Mouse (Mus musculus) intestine, embryonic 14.5 days (tissue): ENCODE results near the gene Rundc3b. TPM values are rescaled to one million over a fixed set of nuclear protein-coding genes. Genes with fewer than 3 reads are reported as not detected.

Source experiments
- ATAC-seq: fragments of 200-750 bp; cut with Nextera tagmentation; replicated peaks from 2 replicates; pipeline ENCODE4 v1.8.0; 2017; ENCODE audit warnings: low read depth, moderate number of reproducible peaks, moderate TSS enrichment, moderate library complexity; ENCODE audit not compliant: low FRiP score, low TSS enrichment
- DNase-seq: peaks from one replicate; pipeline ENCODE4 v3.0.0-alpha.2; 2018; ENCODE audit warnings: low spot score
- H3K27ac ChIP-seq: fragments of 300-500 bp; sonication (generic); 2 replicates; pipeline ENCODE4 v1.5.1; 2014; ENCODE audit warnings: low read depth, mild to moderate bottlenecking, control low read depth
- H3K27me3 ChIP-seq: fragments of 300-500 bp; sonication (generic); replicated peaks from 2 replicates; pipeline ENCODE4 v1.6.1; 2014; ENCODE audit warnings: low read length, control low read depth; ENCODE audit not compliant: control insufficient read depth, insufficient read depth
- H3K36me3 ChIP-seq: fragments of 300-500 bp; sonication (generic); 2 replicates; pipeline ENCODE4 v1.6.1; 2014; ENCODE audit warnings: low read length, control low read depth; ENCODE audit not compliant: control insufficient read depth, insufficient read depth
- H3K4me1 ChIP-seq: fragments of 300-500 bp; sonication (generic); replicated peaks from 2 replicates; pipeline ENCODE4 v1.6.1; 2014; ENCODE audit warnings: low read length, control low read depth, mixed read lengths; ENCODE audit not compliant: control insufficient read depth, insufficient read depth
- H3K4me2 ChIP-seq: fragments of 300-500 bp; sonication (generic); 2 replicates; pipeline ENCODE4 v1.6.1; 2014; ENCODE audit warnings: low read length
- H3K4me3 ChIP-seq: fragments of 300-500 bp; sonication (generic); 2 replicates; pipeline ENCODE4 v1.5.1; 2014; ENCODE audit warnings: low read depth, low read length, control low read depth, mixed read lengths
- H3K9ac ChIP-seq: fragments of 300-500 bp; sonication (generic); 2 replicates; pipeline ENCODE4 v1.6.1; 2014; ENCODE audit warnings: mild to moderate bottlenecking, low read length
- H3K9me3 ChIP-seq: fragments of 300-500 bp; sonication (generic); 2 replicates; pipeline ENCODE4 v1.6.1; 2016; ENCODE audit warnings: low read length, control low read depth; ENCODE audit not compliant: control insufficient read depth
- WGBS: fragments of 180-500 bp; shearing (Covaris S2); extraction: QIAGEN DNeasy Blood & Tissue Kit; methylation state at CpG from one replicate; pipeline ENCODE4 v1.1.7; 2014; 5-methylcytosine and 5-hydroxymethylcytosine counted together
- polyA plus RNA-seq: library from polyadenylated mRNA; unstranded; fragments of >200 nt; fragmentation: Nextera tagmentation; extraction: Ambion mirVana; gene quantifications from 2 replicates; pipeline ENCODE4 v1.2.1, GENCODE M21; 2014

The Rundc3b gene
- 8.6 and 9.1 TPM in 2 replicates for polyA plus RNA-seq

DNA sequence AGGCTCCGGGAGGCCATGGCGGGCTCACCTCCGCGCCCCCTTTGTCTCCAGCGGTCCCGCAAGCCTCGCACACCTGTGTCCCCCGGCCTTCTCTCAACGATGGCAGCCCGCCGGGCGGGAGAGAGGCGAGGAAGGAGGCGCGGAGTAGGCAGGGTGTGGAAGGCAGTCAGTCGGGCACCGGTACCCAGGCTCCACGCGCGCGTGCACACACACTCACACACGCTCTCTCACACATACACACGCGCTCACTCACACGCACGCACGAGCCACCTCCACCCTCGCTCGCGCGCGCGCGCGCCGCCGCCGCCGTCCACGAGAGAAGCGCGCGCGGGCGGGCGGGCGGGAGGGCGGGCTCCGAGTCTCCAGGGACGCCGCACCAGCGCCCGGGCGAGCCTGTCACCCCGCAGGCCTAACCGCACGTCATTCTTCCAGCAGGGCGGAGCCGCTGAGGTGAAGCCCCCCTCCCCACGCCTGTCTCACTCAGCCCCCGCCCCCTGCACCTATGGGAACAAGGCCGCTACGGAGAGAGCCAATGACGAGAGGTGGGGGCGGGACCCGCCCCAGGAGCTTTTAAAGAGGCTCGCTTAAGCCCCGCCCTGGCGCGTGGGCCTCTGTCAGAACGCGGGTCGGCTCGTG lies at the start of gene Rundc3b:
TSS of gene Rundc3b (minus strand) at position 357 of the 636 bp plus-strand sequence.
- H3K4me1 ChIP-seq = no peaks in the 10 kb centered on the region
- no peaks in the 10 kb centered on the region for H3K36me3 ChIP-seq
- H3K27ac ChIP-seq = peak within 1 kb of the TSS; percentile 36
- no peaks in the 10 kb centered on the region for H3K9me3 ChIP-seq
- under 1% methylated on average over 53 of the region's 74 CpGs for WGBS
- peak within 1 kb of the TSS; percentile 75 for H3K4me3 ChIP-seq
- H3K27me3 ChIP-seq = no peaks in the 10 kb centered on the region
- peak within 1 kb of the TSS; percentile 66 for H3K9ac ChIP-seq
- peak within 1 kb of the TSS; percentile 83 for H3K4me2 ChIP-seq
- DNase-seq (peak; percentile 91), ATAC-seq (peak; percentile 100)

DNA sequence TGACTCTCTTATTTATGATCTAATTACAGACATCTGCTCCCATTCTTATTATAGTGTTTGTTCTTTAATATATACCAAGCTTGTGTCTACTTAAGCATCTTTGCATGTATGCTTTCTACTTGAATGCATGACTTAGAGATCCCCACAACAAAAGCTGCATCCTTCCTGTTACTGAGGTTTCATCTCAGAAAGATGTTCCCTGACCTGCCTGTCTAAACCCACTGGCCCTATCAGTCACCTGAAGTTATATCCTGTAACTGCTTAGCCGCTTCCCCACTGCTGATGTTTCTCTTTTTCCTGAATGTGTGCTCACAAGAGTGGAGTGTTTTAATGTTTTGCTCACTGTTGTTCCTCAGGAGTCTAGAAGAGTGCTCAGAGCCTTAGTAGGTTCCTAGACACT lies 46.9 kb upstream of the Rundc3b start:
- Histone ChIP-seq H3K27ac (no peak overlapping the region), H3K9ac (no peak overlapping the region), H3K36me3 (no peaks in the 10 kb centered on the region), H3K27me3 (no peaks in the 10 kb centered on the region), H3K4me3 (no peak overlapping the region), H3K9me3 (no peaks in the 10 kb centered on the region), H3K4me2 (no peak overlapping the region), H3K4me1 (no peaks in the 10 kb centered on the region)
- DNase-seq (no peak), ATAC-seq (no peak)
- 91% methylated on average over 1 of the region's 1 CpGs for WGBS

DNA sequence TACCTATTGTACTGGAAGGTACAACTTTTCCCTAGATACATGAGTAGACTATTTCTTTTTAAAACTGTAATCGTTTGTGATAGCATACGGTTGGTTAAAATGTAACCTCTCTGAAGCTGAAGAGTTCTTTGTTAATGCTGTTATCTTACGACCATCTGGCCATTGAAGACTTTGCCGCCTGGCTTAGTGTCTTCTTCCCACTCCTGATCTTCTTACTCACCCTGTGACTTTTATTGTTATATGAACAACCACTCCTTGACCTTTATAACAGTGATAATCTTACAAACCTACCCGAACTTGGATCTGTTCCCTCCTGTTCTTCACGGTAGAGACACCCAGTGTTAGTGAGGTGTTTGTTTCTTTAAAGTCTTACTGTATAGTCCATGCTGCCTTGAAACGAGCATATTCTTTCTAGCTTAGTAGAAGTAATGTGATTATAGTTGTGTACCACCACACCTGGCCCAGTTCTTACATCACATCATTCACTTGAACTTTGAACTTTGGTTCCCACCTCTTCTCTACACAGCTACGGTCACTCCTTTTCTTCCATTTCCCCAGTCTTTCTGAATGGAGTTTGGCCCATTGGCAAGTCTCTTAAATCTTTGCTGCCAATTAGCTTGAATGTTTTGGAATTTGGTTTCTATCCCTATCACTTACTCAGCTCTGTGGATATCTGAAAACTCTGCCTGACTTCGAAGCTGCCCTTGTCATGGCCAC lies 45.2 kb upstream of the Rundc3b start:
- no peak overlapping the region for H3K4me3 ChIP-seq
- DNase-seq = no peak
- whole genome bisulfite sequencing = 69% methylated on average over 9 of the region's 9 CpGs
- no peaks in the 10 kb centered on the region for H3K4me1 ChIP-seq
- ATAC-seq = peak; percentile 54
- no peaks in the 10 kb centered on the region for H3K27me3 ChIP-seq
- no peak overlapping the region for H3K27ac ChIP-seq
- no peaks in the 10 kb centered on the region for H3K9me3 ChIP-seq
- H3K4me2 ChIP-seq = no peak overlapping the region
- no peaks in the 10 kb centered on the region for H3K36me3 ChIP-seq
- no peak overlapping the region for H3K9ac ChIP-seq

DNA sequence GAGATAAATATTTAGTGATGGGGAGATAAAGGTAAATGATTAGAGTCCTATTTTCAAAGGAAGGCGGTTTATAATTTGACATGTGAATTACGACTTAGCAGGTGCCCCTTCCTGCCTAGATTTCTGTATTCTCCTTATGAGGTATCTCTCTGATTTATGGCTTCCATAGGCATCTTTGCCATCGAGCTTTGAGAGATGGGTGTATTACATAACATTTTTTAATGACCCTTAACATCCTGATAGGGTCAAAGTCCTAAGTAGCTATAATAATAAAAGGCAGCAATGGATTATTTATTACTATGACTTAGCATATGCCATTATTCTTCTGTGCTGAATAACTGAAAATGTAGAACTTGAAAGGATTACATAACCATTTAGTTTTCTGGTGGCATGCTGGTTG lies 41.9 kb upstream of the Rundc3b start:
- ATAC-seq (peak; percentile 44; the same call in 1 of the 2 replicates), DNase-seq (no peak)
- Histone ChIP-seq H3K4me1 (no peaks in the 10 kb centered on the region), H3K27ac (no peak overlapping the region), H3K36me3 (no peaks in the 10 kb centered on the region), H3K4me3 (no peak overlapping the region), H3K9ac (no peak overlapping the region), H3K27me3 (no peaks in the 10 kb centered on the region), H3K9me3 (no peaks in the 10 kb centered on the region), H3K4me2 (no peak overlapping the region)
- 37% methylated on average over 3 of the region's 3 CpGs for WGBS

DNA sequence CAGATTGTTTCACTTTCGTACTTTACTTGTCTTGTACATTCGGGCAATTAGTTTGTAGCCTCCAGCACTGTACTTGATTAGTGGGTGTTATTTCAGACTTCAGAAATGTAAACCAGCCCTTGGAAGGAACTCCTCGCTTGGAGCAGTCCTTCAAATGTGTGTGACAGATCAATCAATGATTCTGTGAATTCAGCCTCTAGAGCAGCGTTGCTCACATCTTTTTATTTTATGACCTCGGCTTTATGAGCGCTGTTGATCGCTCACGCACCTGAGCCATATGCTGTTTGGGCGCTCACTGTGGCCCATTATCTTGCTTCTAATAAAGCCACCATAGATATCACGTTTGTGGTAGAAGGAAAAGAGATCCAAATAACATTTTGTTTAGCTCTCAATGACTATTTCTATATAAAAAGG lies 38.0 kb upstream of the Rundc3b start:
- Histone ChIP-seq H3K27ac (no peak overlapping the region), H3K4me1 (no peaks in the 10 kb centered on the region), H3K9me3 (no peaks in the 10 kb centered on the region), H3K27me3 (no peaks in the 10 kb centered on the region), H3K4me2 (peak overlapping the region; percentile 86), H3K4me3 (peak overlapping the region; percentile 43), H3K9ac (0 out of 2 replicates have a peak overlapping the region, but pooled peaks have one; percentile 45), H3K36me3 (no peaks in the 10 kb centered on the region)
- ATAC-seq = 0 out of 2 replicates have a peak, but pooled peaks have one; percentile 45
- WGBS = 52% methylated on average over 10 of the region's 10 CpGs
- DNase-seq = peak; percentile 58

DNA sequence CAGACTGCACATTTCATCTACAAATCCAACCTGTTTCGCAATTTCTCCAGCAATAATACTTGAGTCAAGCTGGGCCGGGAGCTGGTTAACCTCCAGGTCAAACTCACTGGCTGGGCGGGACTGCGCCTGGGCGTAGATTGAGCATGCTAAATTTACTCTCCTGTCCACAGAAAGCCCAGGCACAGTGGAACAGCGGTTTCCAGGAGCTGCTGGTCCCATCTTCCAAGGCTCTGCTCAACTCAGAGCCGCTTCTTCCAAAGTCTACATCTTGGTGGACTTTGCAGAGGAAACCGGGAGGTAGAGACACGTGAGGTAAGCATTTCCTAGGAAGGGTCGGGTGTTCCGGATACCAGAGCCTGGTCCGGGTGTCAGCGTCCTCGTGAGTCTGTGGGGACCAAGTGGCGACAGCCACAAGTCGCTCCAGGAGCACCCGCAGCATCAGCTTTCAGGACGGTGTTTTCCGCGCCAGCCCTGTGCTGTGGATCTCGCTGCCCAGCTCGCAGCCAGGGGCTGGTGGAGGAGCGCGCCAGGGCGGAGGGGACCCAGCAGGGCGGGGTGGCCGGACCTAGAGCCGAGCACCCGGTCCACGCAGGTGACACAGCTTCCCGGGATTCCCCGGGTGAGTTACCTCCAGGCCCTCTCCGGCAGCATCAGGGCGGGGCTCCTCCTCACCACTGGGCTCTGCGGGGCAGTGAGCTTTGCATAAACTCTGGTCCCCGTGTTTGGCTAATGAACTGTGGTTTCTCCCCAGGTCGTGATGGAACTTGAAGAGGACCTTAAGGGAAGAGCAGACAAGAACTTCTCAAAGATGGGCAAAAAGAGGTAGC lies 37.4 kb upstream of the Rundc3b start, which contains the start of gene Abcb1a:
TSS of gene Abcb1a (plus strand) at position 167 of the 827 bp plus-strand sequence.
- Histone ChIP-seq H3K9me3 (no peaks in the 10 kb centered on the region), H3K4me2 (peak within 1 kb of the TSS; percentile 86), H3K4me1 (no peaks in the 10 kb centered on the region), H3K4me3 (peak within 1 kb of the TSS; percentile 43), H3K27ac (no peak within 1 kb of the TSS), H3K9ac (peak within 1 kb of the TSS; percentile 45), H3K36me3 (no peaks in the 10 kb centered on the region), H3K27me3 (no peaks in the 10 kb centered on the region)
- DNase-seq (peak; percentile 69), ATAC-seq (peak; percentile 81)
- WGBS = 4% methylated on average over 37 of the region's 37 CpGs

DNA sequence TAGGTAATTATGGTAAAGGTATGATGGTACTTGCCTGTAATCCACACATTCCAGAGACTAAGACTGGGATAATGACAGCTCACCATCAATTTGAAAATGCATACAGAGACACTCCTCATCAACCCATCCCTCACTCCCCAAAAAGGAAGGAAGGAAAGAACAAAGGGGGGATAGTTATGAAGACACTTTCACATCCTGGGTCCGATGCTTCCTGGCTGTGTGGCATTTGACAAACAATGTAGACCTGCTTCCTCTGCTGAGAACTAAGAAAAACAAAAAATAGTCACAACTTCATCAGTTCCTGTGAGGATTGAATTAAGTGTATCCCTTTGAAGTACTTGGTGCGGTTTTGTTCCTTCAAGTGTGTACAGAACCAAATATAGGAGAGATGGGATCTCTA lies 29.3 kb upstream of the Rundc3b start:
- no peak overlapping the region for H3K9ac ChIP-seq
- no peaks in the 10 kb centered on the region for H3K36me3 ChIP-seq
- 77% methylated on average over 2 of the region's 2 CpGs for WGBS
- DNase-seq = no peak
- no peaks in the 10 kb centered on the region for H3K9me3 ChIP-seq
- no peak for ATAC-seq
- H3K27me3 ChIP-seq = no peaks in the 10 kb centered on the region
- H3K4me3 ChIP-seq = no peak overlapping the region
- no peak overlapping the region for H3K4me2 ChIP-seq
- no peak overlapping the region for H3K27ac ChIP-seq
- no peaks in the 10 kb centered on the region for H3K4me1 ChIP-seq

DNA sequence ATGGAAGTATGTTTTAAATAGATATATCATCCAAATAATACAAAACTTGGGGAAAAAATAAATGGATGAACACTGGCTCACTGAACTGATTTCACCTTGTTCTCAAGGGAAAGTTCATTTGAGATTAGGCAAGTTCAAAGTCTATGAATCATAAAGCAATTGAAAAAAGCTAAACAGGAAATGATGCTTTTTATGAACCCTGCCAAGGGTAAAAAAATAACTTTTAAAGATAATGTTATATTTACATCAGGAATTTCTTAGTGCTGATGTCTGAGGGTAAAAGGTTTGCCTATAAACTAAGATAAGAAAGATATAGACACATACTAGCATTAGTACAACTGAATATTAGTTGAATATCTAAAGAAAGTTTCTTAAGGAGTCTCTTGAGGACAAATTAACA lies 26.0 kb upstream of the Rundc3b start:
- ATAC-seq = no peak

More for the DNA sequence above, 26.0 kb upstream of the Rundc3b start:
- Histone ChIP-seq H3K4me3 (no peak overlapping the region), H3K9me3 (no peaks in the 10 kb centered on the region), H3K27ac (no peak overlapping the region), H3K4me2 (no peak overlapping the region), H3K36me3 (no peaks in the 10 kb centered on the region), H3K4me1 (no peaks in the 10 kb centered on the region), H3K27me3 (no peaks in the 10 kb centered on the region), H3K9ac (no peak overlapping the region)
- DNase-seq = no peak
